Mouse (Mus musculus) lung, embryonic 15.5 days (tissue): ENCODE results near the gene Crk. TPM values are rescaled to one million over a fixed set of nuclear protein-coding genes. Genes with fewer than 3 reads are reported as not detected.

Source experiments
- ATAC-seq: fragments of 200-750 bp; cut with Nextera tagmentation; 2 replicates; pipeline ENCODE4 v1.8.0; 2017; ENCODE audit warnings: moderate number of reproducible peaks, borderline replicate concordance; ENCODE audit not compliant: low FRiP score, low TSS enrichment; ENCODE audit errors: extremely low read depth
- H3K27ac ChIP-seq: fragments of 300-500 bp; sonication (generic); 2 replicates; pipeline ENCODE4 v1.5.1; 2015; ENCODE audit warnings: moderate library complexity, mild to moderate bottlenecking, inconsistent platforms
- H3K27me3 ChIP-seq: fragments of 300-500 bp; sonication (generic); 2 replicates; pipeline ENCODE4 v1.6.1; 2015; ENCODE audit warnings: inconsistent platforms
- H3K36me3 ChIP-seq: fragments of 300-500 bp; sonication (generic); 2 replicates; pipeline ENCODE4 v1.6.1; 2015; ENCODE audit warnings: inconsistent platforms
- H3K4me1 ChIP-seq: fragments of 300-500 bp; sonication (generic); 2 replicates; pipeline ENCODE4 v1.6.1; 2015; ENCODE audit warnings: inconsistent platforms
- H3K4me2 ChIP-seq: fragments of 300-500 bp; sonication (generic); 2 replicates; pipeline ENCODE4 v1.6.1; 2015; ENCODE audit warnings: inconsistent platforms, mild to moderate bottlenecking, moderate library complexity
- H3K4me3 ChIP-seq: fragments of 300-500 bp; sonication (generic); 2 replicates; pipeline ENCODE4 v1.5.1; 2015; ENCODE audit warnings: mild to moderate bottlenecking, inconsistent platforms
- H3K9ac ChIP-seq: fragments of 300-500 bp; sonication (generic); 2 replicates; pipeline ENCODE4 v1.6.1; 2015; ENCODE audit warnings: inconsistent platforms
- H3K9me3 ChIP-seq: fragments of 300-500 bp; sonication (generic); 2 replicates; pipeline ENCODE4 v1.6.1; 2016; ENCODE audit warnings: inconsistent platforms
- WGBS: fragments of 180-500 bp; shearing (Covaris S2); methylation state at CpG from one replicate; pipeline ENCODE4 v1.1.7; 2015; 5-methylcytosine and 5-hydroxymethylcytosine counted together
- polyA plus RNA-seq: library from polyadenylated mRNA; unstranded; fragments of >200 nt; fragmentation: Nextera tagmentation; extraction: Ambion mirVana; gene quantifications from 2 replicates; pipeline ENCODE4 v1.2.1, GENCODE M21; 2015

Crk gene
- polyA plus RNA-seq, 1 experiment from 2014 or later: 118 TPM

- Histone ChIP-seq H3K9me3 (no peaks in the 10 kb centered on the region), H3K4me3 (peak within 1 kb of the TSS; percentile 77), H3K9ac (peak within 1 kb of the TSS; percentile 81), H3K36me3 (no peaks in the 10 kb centered on the region), H3K27me3 (no peaks in the 10 kb centered on the region), H3K4me2 (peak within 1 kb of the TSS; percentile 90), H3K4me1 (peaks cover 52% of the 10 kb centered on the region), H3K27ac (peak within 1 kb of the TSS; percentile 98)
- 69% methylated on average over 7 of the region's 7 CpGs for WGBS
- no peak for ATAC-seq
Observed at GRCm38 (mm10) chr11:75650311-75650710, 28.7 kb upstream of the Crk start, which contains the start of gene Myo1c. Myo1c (plus strand) TSS chr11:75650504.

- 40% methylated on average over 13 of the region's 13 CpGs for WGBS
- Histone ChIP-seq H3K4me1 (peaks cover 55% of the 10 kb centered on the region), H3K9me3 (no peaks in the 10 kb centered on the region), H3K4me3 (peak overlapping the region; percentile 77), H3K9ac (peak overlapping the region; percentile 81), H3K27ac (peak overlapping the region; percentile 98), H3K27me3 (no peaks in the 10 kb centered on the region), H3K36me3 (no peaks in the 10 kb centered on the region), H3K4me2 (peak overlapping the region; percentile 90)
- ATAC-seq: no peak
Observed at GRCm38 (mm10) chr11:75650958-75651425, 28.1 kb upstream of the Crk start.

GRCm38 (mm10) chr11:75651426-75652221 lies 27.4 kb upstream of the Crk start:
- peak overlapping the region; percentile 81 for H3K9ac ChIP-seq
- H3K27ac ChIP-seq: peak overlapping the region; percentile 98
- H3K4me2 ChIP-seq: peak overlapping the region; percentile 90
- H3K9me3 ChIP-seq: no peaks in the 10 kb centered on the region
- no peaks in the 10 kb centered on the region for H3K27me3 ChIP-seq
- under 1% methylated on average over 53 of the region's 54 CpGs for WGBS
- ATAC-seq: peak; percentile 73
- H3K4me3 ChIP-seq: peak overlapping the region; percentile 77
- H3K36me3 ChIP-seq: no peaks in the 10 kb centered on the region
- peaks cover 61% of the 10 kb centered on the region for H3K4me1 ChIP-seq

GRCm38 (mm10) chr11:75652222-75652941 lies 26.7 kb upstream of the Crk start:
- peak overlapping the region; percentile 90 for H3K4me2 ChIP-seq
- WGBS: 25% methylated on average over 20 of the region's 20 CpGs
- peak overlapping the region; percentile 77 for H3K4me3 ChIP-seq
- H3K9ac ChIP-seq: peak overlapping the region; percentile 81
- H3K9me3 ChIP-seq: no peaks in the 10 kb centered on the region
- ATAC-seq: no peak
- H3K27me3 ChIP-seq: no peaks in the 10 kb centered on the region
- H3K36me3 ChIP-seq: no peaks in the 10 kb centered on the region
- peaks cover 69% of the 10 kb centered on the region for H3K4me1 ChIP-seq
- peak overlapping the region; percentile 98 for H3K27ac ChIP-seq

GRCm38 (mm10) chr11:75652942-75653684 lies 25.9 kb upstream of the Crk start:
- Histone ChIP-seq H3K4me2 (peak overlapping the region; percentile 90), H3K27ac (peak overlapping the region; percentile 93), H3K4me3 (peak overlapping the region; percentile 77), H3K4me1 (peaks cover 70% of the 10 kb centered on the region), H3K27me3 (no peaks in the 10 kb centered on the region), H3K9ac (peak overlapping the region; percentile 81), H3K36me3 (peaks cover 5% of the 10 kb centered on the region), H3K9me3 (no peaks in the 10 kb centered on the region)
- WGBS: 29% methylated on average over 14 of the region's 14 CpGs
- ATAC-seq: no peak

GRCm38 (mm10) chr11:75653781-75654470 lies 25.1 kb upstream of the Crk start:
- ATAC-seq: peak; percentile 62
- Histone ChIP-seq H3K9me3 (no peaks in the 10 kb centered on the region), H3K36me3 (peaks cover 10% of the 10 kb centered on the region), H3K4me1 (peaks cover 68% of the 10 kb centered on the region), H3K4me3 (peak overlapping the region; percentile 77), H3K27me3 (no peaks in the 10 kb centered on the region), H3K27ac (peak overlapping the region; percentile 93), H3K4me2 (peak overlapping the region; percentile 90), H3K9ac (peak overlapping the region; percentile 57)
- WGBS: 1% methylated on average over 43 of the region's 45 CpGs

GRCm38 (mm10) chr11:75654471-75655390 lies 24.3 kb upstream of the Crk start:
- peak overlapping the region; percentile 90 for H3K4me2 ChIP-seq
- H3K27ac ChIP-seq: peak overlapping the region; percentile 93
- peak overlapping the region; percentile 77 for H3K4me3 ChIP-seq
- no peak overlapping the region; the same call in 1 of the 2 replicates for H3K9ac ChIP-seq
- H3K4me1 ChIP-seq: peaks cover 60% of the 10 kb centered on the region
- no peaks in the 10 kb centered on the region for H3K9me3 ChIP-seq
- WGBS: 44% methylated on average over 25 of the region's 25 CpGs
- no peaks in the 10 kb centered on the region for H3K27me3 ChIP-seq
- no peak for ATAC-seq
- H3K36me3 ChIP-seq: peaks cover 16% of the 10 kb centered on the region

GRCm38 (mm10) chr11:75655621-75656545 lies 23.2 kb upstream of the Crk start:
- H3K9me3 ChIP-seq: no peaks in the 10 kb centered on the region
- under 1% methylated on average over 76 of the region's 78 CpGs for WGBS
- H3K36me3 ChIP-seq: peaks cover 28% of the 10 kb centered on the region
- H3K4me3 ChIP-seq: peak overlapping the region; percentile 74
- H3K27ac ChIP-seq: peak overlapping the region; percentile 93
- H3K4me1 ChIP-seq: peaks cover 51% of the 10 kb centered on the region
- H3K9ac ChIP-seq: peak overlapping the region; percentile 74
- no peaks in the 10 kb centered on the region for H3K27me3 ChIP-seq
- peak overlapping the region; percentile 90 for H3K4me2 ChIP-seq
- ATAC-seq: peak; percentile 51

GRCm38 (mm10) chr11:75656621-75657590 lies 22.2 kb upstream of the Crk start:
- Histone ChIP-seq H3K27ac (peak overlapping the region; percentile 93), H3K4me1 (peaks cover 49% of the 10 kb centered on the region), H3K9ac (peak overlapping the region; percentile 74), H3K27me3 (no peaks in the 10 kb centered on the region), H3K4me3 (peak overlapping the region; percentile 74), H3K36me3 (peaks cover 38% of the 10 kb centered on the region), H3K9me3 (no peaks in the 10 kb centered on the region), H3K4me2 (peak overlapping the region; percentile 90)
- 46% methylated on average over 19 of the region's 20 CpGs for WGBS
- no peak for ATAC-seq
